Mouse (Mus musculus) urinary bladder, adult 2 months (tissue): ENCODE measurements around the gene Pitpnc1. TPM values are rescaled to one million over a fixed set of nuclear protein-coding genes. Genes with fewer than 3 reads are reported as not detected.

Experiments used
- DNase-seq: peaks from one replicate; pipeline ENCODE4 v3.0.0; 2022; ENCODE audit warnings: low spot score
- polyA plus RNA-seq: library from polyadenylated mRNA; depleted of rRNA; stranded (reverse); fragments of >200 nt; gene quantifications from 2 replicates; pipeline ENCODE4 v1.2.3, GENCODE M21; 2012

Pitpnc1 gene
- polyA plus RNA-seq, 1 experiment: 9.1 TPM

DNA sequence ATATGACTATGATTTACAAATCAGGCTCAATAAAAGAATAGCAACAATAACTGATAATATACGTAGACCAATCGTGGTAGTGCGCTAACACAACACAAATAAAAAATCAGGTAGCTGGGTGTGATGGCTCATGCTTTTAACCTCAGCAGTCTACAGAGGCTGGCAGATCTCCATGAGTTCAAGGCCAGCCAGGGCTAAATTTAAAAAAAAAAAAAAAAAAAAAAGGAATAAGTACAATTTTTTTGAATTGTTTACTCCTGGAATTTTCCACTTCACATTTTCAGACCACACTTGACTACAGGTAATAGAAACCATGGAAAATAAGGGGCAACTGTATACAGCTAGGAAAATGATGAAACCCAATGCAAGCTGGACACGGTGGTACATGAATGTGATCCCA lies 97.3 kb downstream of the Pitpnc1 start:
- DNase-seq: no peak

DNA sequence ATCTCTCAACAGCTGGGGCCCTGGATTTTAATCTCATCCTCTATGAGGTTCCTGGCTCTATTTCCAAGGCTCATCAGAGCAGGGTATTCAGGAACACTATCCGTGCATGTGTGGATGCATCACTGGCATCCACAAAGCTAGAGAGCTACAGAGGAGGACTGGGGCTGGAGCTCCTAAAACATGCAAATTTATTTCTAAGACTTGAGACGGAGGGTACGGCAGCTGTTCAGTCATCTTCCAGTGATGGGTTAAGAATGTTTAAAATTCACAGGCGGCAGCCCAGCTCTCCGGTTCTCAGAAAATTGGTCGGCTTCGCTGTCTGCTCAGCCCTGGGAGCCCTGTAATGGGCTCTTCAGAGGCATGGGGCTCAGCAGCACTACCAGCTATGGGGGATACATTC lies 97.8 kb downstream of the Pitpnc1 start:
- DNase-seq: no peak

DNA sequence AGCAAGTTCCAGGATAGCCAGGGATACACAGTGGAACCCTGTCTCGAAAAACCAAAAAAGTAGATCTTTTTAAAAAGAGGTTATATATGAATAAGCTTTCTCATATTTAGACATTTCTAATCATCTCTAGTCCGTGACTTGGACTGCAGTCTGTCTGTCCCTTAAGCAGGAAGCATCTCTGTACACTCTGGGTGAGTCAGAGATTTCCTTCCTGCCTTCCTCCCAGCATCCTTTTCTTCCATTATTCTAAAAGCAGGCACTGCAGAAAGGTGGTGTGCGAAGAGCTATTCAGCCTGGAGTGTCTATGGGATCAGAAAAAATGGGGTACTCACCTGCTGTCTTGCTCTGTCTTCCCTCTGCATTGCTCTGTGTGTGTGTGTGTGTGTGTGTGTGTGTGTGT lies 100.0 kb downstream of the Pitpnc1 start:
- no peak for DNase-seq

DNA sequence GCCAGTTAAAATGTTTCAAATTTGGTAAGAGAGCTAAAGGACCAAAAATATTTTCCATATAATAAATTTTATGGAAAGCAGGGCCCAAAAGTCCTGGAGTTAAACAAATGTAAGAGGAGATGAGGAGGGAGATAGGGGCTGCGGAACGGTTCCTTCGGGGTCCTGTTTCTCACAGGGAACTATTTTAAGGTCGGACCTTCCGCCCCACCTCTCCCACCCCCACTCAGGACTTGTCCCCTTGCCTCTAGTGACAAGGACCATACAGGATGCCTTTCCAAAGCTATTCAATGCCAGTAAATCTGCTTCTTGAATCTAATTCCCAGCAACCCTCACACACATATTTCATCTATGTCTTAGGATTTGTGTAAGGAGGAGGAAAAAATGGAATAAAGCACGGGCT lies 100.8 kb downstream of the Pitpnc1 start:
- DNase-seq: no peak

DNA sequence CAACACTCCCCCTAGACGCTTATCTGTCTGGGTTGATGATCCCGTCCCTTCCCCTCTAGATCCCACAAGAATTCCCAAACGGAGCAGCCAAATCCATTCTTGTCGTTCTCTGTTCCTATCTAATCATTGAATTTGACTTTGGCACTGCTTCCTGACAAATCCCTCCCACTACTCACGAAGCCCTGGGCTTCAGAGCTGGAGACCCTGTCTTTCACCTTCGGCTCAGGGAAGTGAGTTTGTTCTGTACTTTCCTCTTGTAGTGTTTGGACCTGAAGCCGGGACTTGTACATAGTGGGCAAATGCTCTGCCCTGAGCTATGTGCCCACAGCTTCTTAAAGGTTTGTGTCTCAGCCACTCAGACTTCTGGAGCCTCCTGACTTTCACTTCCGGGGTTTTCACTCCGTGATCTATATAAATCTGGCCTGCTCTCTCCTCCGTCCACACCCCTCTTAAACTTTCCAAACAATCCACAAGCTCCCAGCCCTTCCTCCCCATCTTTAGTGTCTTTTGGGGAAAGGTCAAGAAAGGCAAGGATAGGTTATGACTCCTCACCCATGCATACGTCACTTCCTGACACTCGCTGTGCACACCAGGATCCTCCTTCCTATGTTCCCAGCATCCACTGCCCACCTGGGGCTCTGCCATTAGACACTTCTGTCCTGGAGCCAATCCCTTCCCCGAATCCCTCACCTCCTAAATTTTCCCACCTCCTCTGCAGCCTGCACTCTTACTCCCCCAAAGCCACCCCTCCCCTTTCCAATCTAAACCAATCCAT lies 104.4 kb downstream of the Pitpnc1 start:
- no peak for DNase-seq

DNA sequence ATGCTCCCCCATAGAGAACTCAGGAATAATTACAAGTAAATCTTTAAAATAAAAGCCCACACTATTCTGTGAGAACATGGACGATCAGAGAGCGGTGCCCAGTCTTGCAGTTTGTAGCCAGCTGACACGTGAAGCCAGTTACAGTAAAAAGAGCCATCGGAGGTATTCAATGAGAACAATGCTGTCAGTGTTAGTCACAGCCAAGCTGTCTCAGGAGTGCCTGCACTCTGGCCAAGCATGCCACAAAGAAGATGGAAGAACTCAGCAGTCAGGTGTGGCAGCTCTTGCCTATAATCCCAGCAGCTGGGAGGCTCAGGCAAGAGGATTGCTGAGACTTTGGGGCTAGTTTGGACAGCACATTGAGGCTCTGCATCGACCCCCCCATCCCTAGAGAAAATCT lies 111.8 kb downstream of the Pitpnc1 start:
- DNase-seq: no peak

DNA sequence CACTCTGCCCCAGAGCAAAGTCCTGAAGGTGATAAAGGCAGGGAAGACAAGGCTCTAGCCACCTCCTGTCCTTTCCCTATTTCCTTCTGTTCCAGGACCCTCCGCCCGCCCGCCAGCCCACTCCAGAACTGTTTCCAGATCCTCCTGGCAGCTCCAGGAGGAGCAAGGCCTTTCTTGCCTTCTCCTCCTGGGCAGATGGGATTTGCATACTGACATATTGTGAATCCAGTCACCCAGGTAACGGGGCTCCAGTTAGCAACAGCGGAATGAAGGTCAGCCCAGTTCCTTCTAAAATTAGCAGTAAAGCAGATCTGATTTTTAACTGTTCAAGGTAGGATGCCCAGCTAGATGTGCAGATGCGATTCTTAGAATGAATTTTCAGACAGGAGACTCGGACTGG lies 114.3 kb downstream of the Pitpnc1 start:
- no peak for DNase-seq

DNA sequence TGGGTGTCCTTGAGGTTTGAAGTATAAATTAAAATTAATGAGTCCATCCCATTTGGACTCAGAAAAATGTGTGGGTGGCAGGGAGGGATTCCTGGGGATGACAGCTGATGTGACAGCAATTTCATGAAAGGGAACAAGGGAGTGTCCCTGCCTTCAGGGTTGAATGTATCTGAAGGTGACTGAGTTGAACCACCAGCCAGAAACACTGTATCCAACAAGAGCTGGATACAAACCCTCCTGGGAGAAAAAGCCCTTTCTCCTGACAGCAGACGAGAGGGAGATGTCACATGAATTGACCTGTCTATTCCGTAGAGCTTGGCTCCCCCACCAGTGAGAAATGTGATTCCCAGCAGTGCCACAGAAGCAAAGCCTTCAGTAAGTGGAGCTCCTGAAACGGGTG lies 115.0 kb downstream of the Pitpnc1 start:
- DNase-seq: no peak

DNA sequence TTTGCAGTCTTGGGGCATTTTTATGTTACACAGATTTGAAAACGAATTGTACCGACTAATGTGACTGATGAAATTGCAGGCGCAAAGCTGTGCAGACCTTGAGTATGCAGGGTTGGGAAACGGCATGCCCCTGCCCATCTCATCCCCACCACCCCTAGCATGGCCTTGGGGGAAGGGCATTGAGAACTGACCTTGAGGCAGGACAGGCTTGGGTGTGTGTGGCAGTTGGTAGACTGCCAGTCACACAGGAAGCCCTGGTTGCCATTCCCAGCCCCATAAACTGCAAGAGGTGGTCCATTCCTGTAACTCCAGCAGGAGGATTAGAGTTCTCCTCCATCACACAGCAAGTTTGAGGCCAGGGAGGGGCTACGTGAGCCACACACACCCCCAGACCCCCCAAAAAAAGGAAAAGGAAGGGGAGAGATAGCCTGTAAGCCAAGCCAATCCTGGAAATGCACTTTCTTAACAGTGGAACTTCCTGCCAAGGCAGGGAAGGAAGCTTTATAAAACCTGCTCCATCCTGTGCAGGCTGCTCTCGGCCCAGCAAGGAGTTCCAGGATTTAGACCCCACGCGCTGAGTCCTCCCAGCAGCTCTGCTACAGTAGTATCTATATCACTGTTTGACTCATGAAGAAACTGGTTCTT lies 115.9 kb downstream of the Pitpnc1 start:
- no peak for DNase-seq

DNA sequence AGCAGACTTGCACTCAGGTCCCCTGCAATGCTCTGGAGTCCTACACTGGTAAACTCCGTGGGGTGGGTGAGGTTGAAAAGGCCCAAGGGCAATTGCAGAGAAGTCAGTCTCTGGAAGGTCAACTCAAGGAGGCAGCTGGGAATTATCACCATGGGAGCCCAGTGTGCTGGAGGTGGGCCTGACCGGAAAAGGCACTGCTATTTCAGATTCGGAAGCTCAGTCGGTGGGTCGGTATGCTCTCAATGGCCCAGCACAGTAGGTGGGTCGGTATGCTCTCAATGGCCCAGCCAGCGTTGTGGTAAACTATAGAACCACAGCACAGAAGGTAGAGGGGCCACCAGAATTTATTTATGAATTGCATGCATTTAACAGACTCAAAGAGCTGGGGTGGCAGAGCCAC lies 117.9 kb downstream of the Pitpnc1 start:
- no peak for DNase-seq

DNA sequence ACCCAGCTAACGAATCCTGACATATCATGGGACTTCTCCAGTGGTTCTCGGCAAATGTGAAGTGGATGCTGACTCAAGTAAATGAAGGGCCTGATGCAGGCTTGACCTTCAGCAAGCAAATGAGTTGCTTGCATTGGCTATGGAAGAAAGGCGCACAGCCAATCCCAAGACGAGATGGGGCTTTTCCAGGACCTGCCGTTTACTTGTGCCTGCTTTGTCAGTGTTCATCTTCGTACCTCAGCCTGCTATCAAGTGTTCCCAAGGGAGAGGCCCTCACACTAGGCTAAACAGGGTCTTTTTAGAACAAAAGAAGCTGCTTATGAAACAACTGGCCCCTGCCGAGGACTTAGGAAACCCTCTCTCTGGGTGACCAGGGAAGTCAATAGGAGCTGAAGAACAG lies 120.7 kb downstream of the Pitpnc1 start:
- DNase-seq: no peak

DNA sequence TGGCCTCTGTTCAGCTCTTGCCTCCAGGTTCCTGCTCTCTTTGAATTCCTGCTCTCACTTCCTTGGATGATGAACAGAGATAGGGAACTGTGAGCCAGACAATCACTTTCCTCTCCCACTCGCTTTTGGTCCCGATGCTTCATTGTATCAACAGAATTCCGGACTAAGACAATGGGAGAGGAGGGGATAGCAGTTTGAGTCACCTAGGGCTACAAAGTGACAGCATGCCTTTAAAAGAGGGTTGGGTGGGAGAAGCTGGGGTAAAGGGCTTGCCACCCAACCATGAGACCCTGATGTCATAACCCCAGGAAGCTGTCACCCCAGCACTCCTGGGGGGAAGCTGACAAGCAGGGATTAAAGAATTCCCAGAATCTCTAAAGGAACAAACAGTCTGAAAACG lies 127.5 kb downstream of the Pitpnc1 start:
- DNase-seq: no peak

DNA sequence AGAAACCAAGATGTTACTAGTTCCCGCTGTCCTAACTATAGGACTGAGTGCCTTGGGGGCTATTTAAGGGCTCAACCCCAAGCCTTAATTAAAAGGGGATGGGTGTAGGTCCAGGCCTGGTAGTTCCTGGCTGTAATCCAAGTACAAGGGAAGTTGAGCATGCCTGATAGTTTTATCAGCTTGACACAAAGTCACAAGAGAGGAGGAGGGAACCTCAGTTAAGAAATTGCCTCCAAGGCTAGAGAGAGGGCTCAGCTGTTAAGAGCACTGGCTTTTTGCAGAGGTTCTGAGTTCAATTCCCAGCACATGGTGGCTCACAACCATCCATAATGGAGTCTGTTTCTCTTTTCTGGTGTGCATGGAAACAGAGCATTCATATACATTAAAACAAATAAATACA lies 128.1 kb downstream of the Pitpnc1 start:
- no peak for DNase-seq

DNA sequence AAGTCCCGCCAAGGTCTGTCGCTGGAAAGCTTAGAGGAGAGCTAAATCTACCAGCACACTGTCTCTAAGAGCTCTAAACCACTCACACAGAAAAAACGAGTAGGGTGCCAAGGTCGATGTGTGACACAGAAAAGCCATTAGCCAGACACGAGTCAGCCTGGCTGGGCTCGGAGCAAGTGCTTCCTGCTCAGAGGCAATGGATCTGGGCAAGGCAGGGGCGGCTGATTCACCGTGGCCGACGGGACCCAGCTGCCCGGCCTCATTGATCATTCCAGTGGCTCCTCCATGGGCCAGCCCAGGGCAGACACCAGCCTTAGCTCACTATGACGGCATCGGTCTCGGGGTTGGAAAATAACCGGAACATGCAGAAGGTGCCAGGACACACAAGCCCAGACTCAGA lies 129.2 kb downstream of the Pitpnc1 start:
- DNase-seq: no peak

DNA sequence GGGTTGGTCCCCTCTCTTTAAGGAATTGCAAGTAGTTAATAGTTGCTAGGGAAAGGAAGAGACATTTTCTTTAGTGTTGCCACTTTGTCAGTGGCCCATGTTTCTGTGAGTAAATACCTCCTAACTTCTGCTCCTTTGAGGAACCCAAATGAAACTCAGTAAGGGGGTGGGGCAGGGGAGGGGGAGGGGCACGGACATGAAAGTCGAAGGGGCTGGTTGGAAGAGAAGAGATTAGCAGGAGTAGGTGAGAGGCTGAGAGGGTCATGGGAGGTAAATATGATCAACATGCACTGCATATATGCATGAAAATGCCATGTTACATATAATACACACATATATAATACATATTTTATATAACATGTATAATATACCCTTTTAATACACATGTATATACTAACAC lies 129.7 kb downstream of the Pitpnc1 start:
- no peak for DNase-seq

DNA sequence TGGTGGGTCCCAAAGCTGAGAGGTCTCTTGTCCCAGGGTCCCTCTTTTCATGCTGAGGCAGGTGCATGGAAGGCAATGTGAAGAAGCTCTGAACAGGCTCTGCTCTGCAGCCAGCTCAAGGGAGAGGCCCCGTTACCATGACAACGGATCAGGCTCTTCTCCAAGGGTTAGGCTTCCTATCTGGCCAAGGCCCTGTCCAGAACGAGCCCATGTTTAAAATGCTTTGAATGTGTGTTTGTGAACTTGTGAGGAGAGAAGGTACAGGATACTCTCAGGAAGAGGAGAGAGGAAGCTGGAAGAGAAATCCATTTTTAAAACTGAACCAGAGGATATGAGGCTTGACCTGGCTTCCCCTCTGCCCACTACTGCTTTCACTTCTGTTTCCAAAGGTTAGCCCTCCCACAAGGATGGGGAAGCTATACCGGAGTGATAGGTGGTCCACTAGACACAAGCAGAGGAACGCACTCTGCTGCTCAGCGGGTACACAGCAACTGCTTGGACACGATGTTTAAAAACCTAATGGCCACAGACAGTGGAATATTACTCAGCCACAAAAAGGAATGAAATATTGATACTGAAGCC lies 131.2 kb downstream of the Pitpnc1 start:
- DNase-seq: no peak

DNA sequence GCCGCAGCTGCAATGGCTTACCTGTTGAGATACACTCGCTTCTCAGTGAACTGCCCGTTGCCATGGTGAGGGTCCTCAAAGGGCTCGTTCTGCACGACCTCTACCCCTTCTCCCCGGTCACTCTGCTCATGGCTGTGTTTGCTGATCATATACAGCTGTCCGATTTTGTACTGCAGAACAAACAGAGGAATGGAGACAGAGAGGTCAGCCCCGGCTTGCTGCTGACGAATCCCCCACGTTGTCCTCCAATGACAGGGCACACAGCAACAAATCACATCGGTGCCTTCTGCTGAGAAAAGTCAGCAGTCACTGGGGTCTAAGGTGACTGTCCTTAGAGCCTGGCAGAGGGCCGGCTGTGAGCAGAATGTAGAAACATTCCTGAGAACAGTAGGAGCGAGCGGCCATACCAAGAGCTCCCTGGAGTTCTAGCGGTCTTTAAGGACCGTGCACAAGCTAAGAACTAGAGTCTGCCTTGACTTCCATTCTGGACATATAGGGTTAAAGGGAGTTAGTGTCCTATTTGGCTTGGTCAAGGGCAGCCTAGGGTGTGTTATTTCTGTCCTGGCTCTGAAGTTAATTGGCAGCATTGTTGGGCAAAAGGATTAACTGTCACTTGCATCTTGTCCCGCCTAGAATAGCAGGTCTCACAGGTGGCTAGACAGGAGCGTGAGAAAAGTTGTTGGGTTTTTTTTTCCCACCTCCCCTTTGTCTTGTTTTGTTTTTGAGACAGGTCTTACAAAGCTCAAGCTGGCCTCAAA lies 132.9 kb downstream of the Pitpnc1 start:
- no peak for DNase-seq

DNA sequence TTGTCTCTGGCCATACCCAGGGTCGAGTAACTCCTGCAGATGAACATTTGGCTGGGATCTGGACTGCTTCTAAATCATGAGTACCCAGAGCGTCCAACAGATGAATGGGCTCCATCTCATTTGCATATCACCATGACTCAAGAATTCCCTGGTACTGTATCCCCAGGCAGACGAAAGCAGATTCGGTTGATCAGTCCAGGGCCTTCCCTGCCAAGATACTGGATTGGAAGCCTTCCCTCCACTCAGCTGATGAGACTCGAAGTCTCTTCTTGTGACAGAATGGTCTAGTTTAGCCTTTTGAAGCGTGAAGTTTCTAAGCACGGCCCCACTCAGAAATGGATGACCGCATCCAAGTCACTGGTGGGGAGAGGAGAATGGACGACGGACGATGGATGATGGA lies 134.7 kb downstream of the Pitpnc1 start:
- DNase-seq: no peak

DNA sequence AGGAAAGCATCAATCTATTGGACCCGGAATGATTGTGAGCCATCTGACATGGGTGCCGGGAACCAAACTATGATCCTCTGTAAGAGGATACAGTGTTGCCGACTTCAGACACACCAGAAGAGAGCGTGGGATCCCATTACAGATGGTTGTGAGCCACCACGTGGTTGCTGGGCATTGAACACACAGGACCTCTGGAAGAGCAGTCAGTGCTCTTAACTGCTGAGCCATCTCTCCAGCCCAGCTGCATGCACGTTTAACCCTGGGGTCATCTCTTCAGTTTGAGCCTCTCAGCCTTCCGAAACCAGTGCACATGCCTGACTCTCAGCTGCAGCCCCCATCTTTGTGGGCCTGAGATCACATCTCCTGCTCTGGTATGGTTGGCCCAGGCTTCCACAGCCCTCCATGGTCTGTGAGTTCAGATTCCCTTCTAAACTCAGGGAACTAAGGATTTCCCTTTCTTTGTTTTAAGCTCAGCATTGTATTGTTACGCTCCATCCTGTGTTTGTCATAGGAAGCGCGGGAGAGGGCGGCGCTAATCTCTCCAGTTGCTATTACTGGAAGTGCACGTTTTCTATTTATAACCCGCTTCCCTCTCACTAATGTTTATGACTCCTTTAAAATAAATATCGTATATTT lies 135.5 kb downstream of the Pitpnc1 start:
- no peak for DNase-seq

DNA sequence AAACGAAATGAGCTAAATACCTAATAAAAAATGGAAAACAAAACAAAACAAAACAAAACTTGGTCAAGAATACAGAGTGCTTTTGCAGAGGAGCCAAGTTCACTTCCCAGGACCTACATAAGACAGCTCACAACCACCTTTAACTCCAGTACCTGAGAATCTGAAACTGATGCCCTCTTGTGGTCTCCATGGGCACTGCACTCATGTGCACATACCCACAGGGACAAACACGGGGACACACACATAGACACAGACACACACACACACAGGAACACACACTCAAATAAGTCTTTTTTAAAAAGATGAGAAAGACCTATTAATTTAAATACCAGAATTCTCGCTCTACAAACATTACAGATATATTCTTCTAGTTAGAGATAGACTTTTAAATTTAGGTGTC lies 137.6 kb downstream of the Pitpnc1 start:
- DNase-seq: no peak

DNA sequence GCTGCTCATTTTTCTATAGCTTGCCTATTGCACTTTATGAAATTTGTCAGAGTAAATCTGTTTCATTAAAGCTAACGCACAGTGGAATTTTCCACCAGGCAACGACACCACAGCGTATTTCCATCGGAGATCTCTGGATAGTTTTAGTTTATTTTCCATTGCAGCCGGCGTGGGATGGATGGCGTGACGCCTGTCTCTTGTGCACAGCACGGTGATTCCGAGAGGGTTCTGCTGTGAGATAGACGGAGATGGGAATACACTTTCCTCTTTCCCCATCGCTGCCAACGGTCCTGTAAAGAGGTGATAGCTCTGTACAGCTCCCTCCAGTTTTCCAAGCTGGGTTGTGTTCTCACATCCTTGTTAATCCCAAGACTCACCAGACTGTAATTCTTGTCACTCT lies 138.2 kb downstream of the Pitpnc1 start:
- no peak for DNase-seq

DNA sequence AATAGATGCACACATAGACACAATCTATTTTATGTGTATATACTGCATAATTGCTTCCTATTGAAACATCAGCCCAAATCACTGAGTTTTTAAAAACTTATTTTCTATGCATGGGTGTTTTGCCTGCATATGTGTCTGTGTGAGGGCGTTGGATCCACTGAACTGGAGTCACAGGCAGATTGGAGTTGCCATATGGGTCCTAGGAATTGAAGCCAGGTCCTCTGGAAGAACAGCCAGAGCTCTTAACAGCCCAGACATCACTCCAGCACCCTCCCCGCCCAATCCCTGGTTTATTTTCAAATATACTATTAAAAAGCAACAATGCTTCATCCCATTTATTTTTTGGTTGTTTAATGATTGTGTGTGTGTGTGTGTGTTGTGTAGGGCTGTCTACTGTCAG lies 139.1 kb downstream of the Pitpnc1 start:
- DNase-seq: no peak
